Mouse (Mus musculus) hindbrain, embryonic 10.5 days (tissue): ENCODE data around the gene Cdyl. TPM values are rescaled to one million over a fixed set of nuclear protein-coding genes. Genes with fewer than 3 reads are reported as not detected.

Experiments
- DNase-seq: peaks from one replicate; pipeline ENCODE4 v3.0.0-alpha.2; 2017; ENCODE audit warnings: low spot score
- H3K27ac ChIP-seq: fragments of 300-500 bp; sonication (generic); 2 replicates; pipeline ENCODE4 v1.5.1; 2016; ENCODE audit warnings: mild to moderate bottlenecking, moderate library complexity
- H3K27me3 ChIP-seq: fragments of 300-500 bp; sonication (generic); 2 replicates; pipeline ENCODE4 v1.6.1; 2016; ENCODE audit warnings: mild to moderate bottlenecking; ENCODE audit not compliant: poor library complexity, insufficient read depth, severe bottlenecking
- H3K36me3 ChIP-seq: fragments of 300-500 bp; sonication (generic); 2 replicates; pipeline ENCODE4 v1.6.1; 2016; ENCODE audit warnings: mild to moderate bottlenecking, moderate library complexity
- H3K4me1 ChIP-seq: fragments of 300-500 bp; sonication (generic); replicated peaks from 2 replicates; pipeline ENCODE4 v1.6.1; 2016; ENCODE audit warnings: mild to moderate bottlenecking
- H3K4me3 ChIP-seq: fragments of 300-500 bp; sonication (generic); 2 replicates; pipeline ENCODE4 v1.5.1; 2016; ENCODE audit warnings: mild to moderate bottlenecking, moderate library complexity
- H3K9me3 ChIP-seq: fragments of 300-500 bp; sonication (generic); 2 replicates; pipeline ENCODE4 v1.6.1; 2016; ENCODE audit warnings: mild to moderate bottlenecking, moderate library complexity
- WGBS: fragments of 180-500 bp; shearing (Covaris S2); methylation state at CpG from one replicate; pipeline ENCODE4 v1.1.7; 2016; 5-methylcytosine and 5-hydroxymethylcytosine counted together
- polyA plus RNA-seq: library from polyadenylated mRNA; unstranded; fragments of >200 nt; fragmentation: Nextera tagmentation; extraction: Ambion mirVana; gene quantifications from 2 replicates; pipeline ENCODE4 v1.2.1, GENCODE M21; 2016

Gene Cdyl
- polyA plus RNA-seq, 1 experiment from 2014 or later, result 11.4 TPM

GRCm38 (mm10) chr13:35752046-35752445 lies 92.4 kb downstream of the Cdyl start:
- no peak overlapping the region for H3K4me3 ChIP-seq
- peaks cover 4% of the 10 kb centered on the region; the same call in 1 of the 2 replicates for H3K36me3 ChIP-seq
- peaks cover 22% of the 10 kb centered on the region for H3K9me3 ChIP-seq
- 90% methylated on average over 7 of the region's 7 CpGs for WGBS
- DNase-seq, result no peak
- no peaks in the 10 kb centered on the region for H3K27me3 ChIP-seq
- H3K4me1 ChIP-seq, result peaks cover 13% of the 10 kb centered on the region
- no peak overlapping the region for H3K27ac ChIP-seq

- Histone ChIP-seq H3K4me3 (no peak overlapping the region), H3K9me3 (peaks cover 5% of the 10 kb centered on the region; the same call in 1 of the 2 replicates), H3K27ac (no peak overlapping the region), H3K36me3 (0 out of 2 replicates have a peak, but pooled peaks cover 11% of the 10 kb centered on the region), H3K4me1 (peaks cover 13% of the 10 kb centered on the region), H3K27me3 (no peaks in the 10 kb centered on the region)
- DNase-seq, result no peak
- 95% methylated on average over 6 of the region's 6 CpGs for WGBS
Observed at GRCm38 (mm10) chr13:35755002-35755401, 95.4 kb downstream of the Cdyl start.

- Histone ChIP-seq H3K9me3 (peaks cover 5% of the 10 kb centered on the region; the same call in 1 of the 2 replicates), H3K4me1 (peaks cover 13% of the 10 kb centered on the region), H3K27ac (no peak overlapping the region), H3K36me3 (0 out of 2 replicates have a peak, but pooled peaks cover 11% of the 10 kb centered on the region), H3K27me3 (no peaks in the 10 kb centered on the region), H3K4me3 (no peak overlapping the region)
- 83% methylated on average over 8 of the region's 8 CpGs for WGBS
- DNase-seq, result no peak
Observed at GRCm38 (mm10) chr13:35755655-35756283, 96.1 kb downstream of the Cdyl start.

GRCm38 (mm10) chr13:35756393-35757338 lies 97.0 kb downstream of the Cdyl start:
- peaks cover 13% of the 10 kb centered on the region for H3K4me1 ChIP-seq
- peaks cover 5% of the 10 kb centered on the region; the same call in 1 of the 2 replicates for H3K9me3 ChIP-seq
- no peak overlapping the region for H3K4me3 ChIP-seq
- 89% methylated on average over 21 of the region's 21 CpGs for WGBS
- no peak overlapping the region for H3K27ac ChIP-seq
- 0 out of 2 replicates have a peak, but pooled peaks cover 14% of the 10 kb centered on the region for H3K36me3 ChIP-seq
- no peak for DNase-seq
- no peaks in the 10 kb centered on the region for H3K27me3 ChIP-seq

- Histone ChIP-seq H3K27ac (no peak overlapping the region), H3K4me3 (no peak overlapping the region), H3K9me3 (peaks cover 5% of the 10 kb centered on the region; the same call in 1 of the 2 replicates), H3K36me3 (0 out of 2 replicates have a peak, but pooled peaks cover 14% of the 10 kb centered on the region), H3K27me3 (no peaks in the 10 kb centered on the region), H3K4me1 (peaks cover 5% of the 10 kb centered on the region; the same call in 1 of the 2 replicates)
- WGBS, result 90% methylated on average over 2 of the region's 2 CpGs
- DNase-seq, result no peak
Observed at GRCm38 (mm10) chr13:35760372-35760771, 100.7 kb downstream of the Cdyl start.

GRCm38 (mm10) chr13:35764559-35764958 lies 104.9 kb downstream of the Cdyl start:
- Histone ChIP-seq H3K4me3 (no peak overlapping the region), H3K4me1 (peaks cover 9% of the 10 kb centered on the region), H3K36me3 (0 out of 2 replicates have a peak, but pooled peaks cover 3% of the 10 kb centered on the region), H3K9me3 (no peaks in the 10 kb centered on the region), H3K27ac (no peak overlapping the region), H3K27me3 (no peaks in the 10 kb centered on the region)
- 64% methylated on average over 3 of the region's 3 CpGs for WGBS
- DNase-seq, result no peak

- no peaks in the 10 kb centered on the region for H3K27me3 ChIP-seq
- H3K36me3 ChIP-seq, result 0 out of 2 replicates have a peak, but pooled peaks cover 3% of the 10 kb centered on the region
- no peak for DNase-seq
- no peaks in the 10 kb centered on the region for H3K9me3 ChIP-seq
- no peak overlapping the region for H3K27ac ChIP-seq
- WGBS, result 48% methylated on average over 2 of the region's 2 CpGs
- peaks cover 9% of the 10 kb centered on the region for H3K4me1 ChIP-seq
- H3K4me3 ChIP-seq, result no peak overlapping the region
Observed at GRCm38 (mm10) chr13:35765817-35766216, 106.2 kb downstream of the Cdyl start.

- no peak for DNase-seq
- Histone ChIP-seq H3K4me3 (no peak overlapping the region), H3K27me3 (no peaks in the 10 kb centered on the region), H3K4me1 (peaks cover 17% of the 10 kb centered on the region), H3K27ac (no peak overlapping the region), H3K36me3 (no peaks in the 10 kb centered on the region), H3K9me3 (no peaks in the 10 kb centered on the region)
- WGBS, result 54% methylated on average over 2 of the region's 2 CpGs
Observed at GRCm38 (mm10) chr13:35769673-35770072, 110.0 kb downstream of the Cdyl start.

- WGBS, result 88% methylated on average over 9 of the region's 9 CpGs
- H3K27me3 ChIP-seq, result no peaks in the 10 kb centered on the region
- no peaks in the 10 kb centered on the region for H3K9me3 ChIP-seq
Observed at GRCm38 (mm10) chr13:35770421-35770820, 110.8 kb downstream of the Cdyl start.

GRCm38 (mm10) chr13:35771968-35772382 lies 112.3 kb downstream of the Cdyl start:
- Histone ChIP-seq H3K27me3 (no peaks in the 10 kb centered on the region), H3K36me3 (no peaks in the 10 kb centered on the region), H3K4me3 (no peak overlapping the region), H3K27ac (no peak overlapping the region), H3K4me1 (peaks cover 8% of the 10 kb centered on the region), H3K9me3 (no peaks in the 10 kb centered on the region)
- peak; percentile 20 for DNase-seq
- 74% methylated on average over 9 of the region's 9 CpGs for WGBS

More at GRCm38 (mm10) chr13:35770421-35770820, 110.8 kb downstream of the Cdyl start:
- no peak overlapping the region for H3K4me3 ChIP-seq
- no peak for DNase-seq
- no peaks in the 10 kb centered on the region for H3K36me3 ChIP-seq
- no peak overlapping the region for H3K27ac ChIP-seq
- peaks cover 13% of the 10 kb centered on the region for H3K4me1 ChIP-seq

- Histone ChIP-seq H3K36me3 (no peaks in the 10 kb centered on the region), H3K9me3 (no peaks in the 10 kb centered on the region), H3K27me3 (no peaks in the 10 kb centered on the region), H3K4me3 (no peak overlapping the region), H3K4me1 (peaks cover 12% of the 10 kb centered on the region), H3K27ac (no peak overlapping the region)
- no peak for DNase-seq
- WGBS, result 55% methylated on average over 7 of the region's 7 CpGs
Observed at GRCm38 (mm10) chr13:35773763-35774162, 114.1 kb downstream of the Cdyl start.

- Histone ChIP-seq H3K27me3 (no peaks in the 10 kb centered on the region), H3K36me3 (no peaks in the 10 kb centered on the region), H3K4me3 (no peak overlapping the region), H3K27ac (no peak overlapping the region), H3K9me3 (no peaks in the 10 kb centered on the region), H3K4me1 (peaks cover 12% of the 10 kb centered on the region)
- 94% methylated on average over 7 of the region's 7 CpGs for WGBS
- DNase-seq, result no peak
Observed at GRCm38 (mm10) chr13:35776123-35776522, 116.5 kb downstream of the Cdyl start.
